Mouse (Mus musculus) liver, postnatal 0 days (tissue): ENCODE measurements around the gene F930015N05Rik. TPM values are rescaled to one million over a fixed set of nuclear protein-coding genes. Genes with fewer than 3 reads are reported as not detected.

ENCODE experiments used
- ATAC-seq: fragments of 200-750 bp; cut with Nextera tagmentation; 2 replicates; pipeline ENCODE4 v1.8.0; 2017; ENCODE audit warnings: mild to moderate bottlenecking, moderate library complexity
- DNase-seq: peaks from one replicate; pipeline ENCODE4 v3.0.0-alpha.2; 2016
- H3K27ac ChIP-seq: fragments of 300-500 bp; sonication (generic); 2 replicates; pipeline ENCODE4 v1.5.1; 2014; ENCODE audit warnings: antibody characterized with exemption, moderate library complexity, mild to moderate bottlenecking, low read depth
- H3K27me3 ChIP-seq: fragments of 300-500 bp; sonication (generic); 2 replicates; pipeline ENCODE4 v1.6.1; 2014; ENCODE audit warnings: low read length, control low read depth, mixed read lengths; ENCODE audit not compliant: insufficient read depth
- H3K36me3 ChIP-seq: fragments of 300-500 bp; sonication (generic); replicated peaks from 2 replicates; pipeline ENCODE4 v1.6.1; 2014; ENCODE audit warnings: mild to moderate bottlenecking, control low read depth, low read length, moderate library complexity, mixed read lengths; ENCODE audit not compliant: insufficient read depth
- H3K4me1 ChIP-seq: fragments of 300-500 bp; sonication (generic); 2 replicates; pipeline ENCODE4 v1.6.1; 2014; ENCODE audit warnings: antibody characterized with exemption, mild to moderate bottlenecking, control low read depth; ENCODE audit not compliant: insufficient read depth
- H3K4me2 ChIP-seq: fragments of 300-500 bp; sonication (generic); 2 replicates; pipeline ENCODE4 v1.6.1; 2014; ENCODE audit warnings: low read depth, mild to moderate bottlenecking, low read length, moderate library complexity, mixed read lengths
- H3K4me3 ChIP-seq: fragments of 300-500 bp; sonication (generic); 2 replicates; pipeline ENCODE4 v1.5.1; 2014; ENCODE audit warnings: low read depth, low read length
- H3K9ac ChIP-seq: fragments of 300-500 bp; sonication (generic); replicated peaks from 2 replicates; pipeline ENCODE4 v1.6.1; 2014; ENCODE audit warnings: mild to moderate bottlenecking, moderate library complexity
- H3K9me3 ChIP-seq: fragments of 300-500 bp; sonication (generic); 2 replicates; pipeline ENCODE4 v1.6.1; 2016; ENCODE audit warnings: mild to moderate bottlenecking, control low read depth, low read length, mixed read lengths
- CTCF ChIP-seq: sonication (generic); IDR thresholded peaks from 2 replicates; pipeline ENCODE4 v1.5.1; 2016; ENCODE audit warnings: antibody characterized with exemption, low read depth
- EP300 ChIP-seq: IDR thresholded peaks from 2 replicates; pipeline ENCODE4 v1.6.1; 2016; ENCODE audit warnings: antibody characterized with exemption, low read depth, mild to moderate bottlenecking
- WGBS: fragments of 180-500 bp; shearing (Covaris S2); extraction: QIAGEN DNeasy Blood & Tissue Kit; methylation state at CpG from one replicate; pipeline ENCODE4 v1.1.7; 2014; ENCODE audit not compliant: insufficient replicate concordance; 5-methylcytosine and 5-hydroxymethylcytosine counted together
- polyA plus RNA-seq: library from polyadenylated mRNA; unstranded; fragments of >200 nt; fragmentation: Nextera tagmentation; extraction: Ambion mirVana; gene quantifications from 2 replicates; pipeline ENCODE4 v1.2.1, GENCODE M21; 2015

Gene F930015N05Rik
- polyA plus RNA-seq, 1 experiment from 2014 or later: 0.08 TPM

DNA sequence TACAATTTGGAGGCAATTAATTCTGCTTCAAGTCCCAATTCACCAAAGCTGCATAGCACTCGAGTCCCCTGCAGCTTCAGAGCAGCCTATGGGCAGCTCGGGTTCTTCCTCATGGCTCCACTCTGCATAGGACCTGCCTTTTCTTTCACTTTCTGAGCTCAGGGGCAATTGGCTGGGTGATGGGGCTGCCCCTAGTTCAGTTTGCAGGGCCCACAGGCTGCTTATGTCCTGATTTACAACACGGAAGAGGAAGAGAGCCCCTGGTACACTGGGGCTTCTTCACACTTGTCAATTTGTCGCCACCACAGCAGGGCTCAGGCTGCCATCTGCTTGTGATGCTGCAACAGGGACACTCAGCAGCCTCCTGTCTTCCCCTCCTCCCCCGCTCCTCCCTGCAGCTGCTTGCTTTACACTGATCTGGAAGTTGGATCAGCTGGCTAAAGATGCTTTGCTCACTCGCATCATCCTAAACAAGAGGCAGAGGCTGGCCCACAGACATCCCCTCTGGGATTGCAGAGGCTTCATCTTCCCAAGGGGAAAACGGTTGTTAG is 40.0 kb downstream of the F930015N05Rik start:
- TF ChIP-seq CTCF (no peak), EP300 (no peak)
- no peaks in the 10 kb centered on the region for H3K27me3 ChIP-seq
- DNase-seq (no peak), ATAC-seq (no peak)
- H3K4me3 ChIP-seq: no peak overlapping the region
- H3K27ac ChIP-seq: no peak overlapping the region
- no peaks in the 10 kb centered on the region for H3K4me1 ChIP-seq
- WGBS: 18% methylated on average over 7 of the region's 7 CpGs
- H3K36me3 ChIP-seq: no peaks in the 10 kb centered on the region
- H3K9ac ChIP-seq: no peak overlapping the region
- H3K4me2 ChIP-seq: peak overlapping the region; percentile 44; the same call in 1 of the 2 replicates
- no peaks in the 10 kb centered on the region for H3K9me3 ChIP-seq

DNA sequence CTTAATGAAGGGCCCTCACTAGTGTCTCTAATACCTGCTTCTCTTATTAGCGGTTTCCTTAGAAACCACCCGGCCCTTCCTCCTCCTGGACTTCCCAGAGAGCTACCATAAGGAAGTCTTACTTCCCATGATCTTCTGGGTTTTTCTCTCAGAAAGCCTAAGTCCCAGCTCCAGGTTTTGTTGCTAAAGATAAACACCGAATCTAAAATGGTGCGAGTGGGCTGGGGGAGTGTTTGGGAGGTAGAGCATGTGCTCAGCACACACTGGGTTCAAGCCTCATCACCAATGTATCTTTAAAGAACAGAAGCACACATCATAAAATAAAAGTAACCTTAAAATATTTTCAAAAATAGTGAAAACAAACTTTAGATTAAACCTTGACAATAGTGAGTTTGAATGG is 50.1 kb downstream of the F930015N05Rik start:
- H3K4me3 ChIP-seq: no peak overlapping the region
- 83% methylated on average over 4 of the region's 4 CpGs for WGBS
- H3K36me3 ChIP-seq: no peaks in the 10 kb centered on the region
- no peaks in the 10 kb centered on the region for H3K27me3 ChIP-seq
- H3K27ac ChIP-seq: no peak overlapping the region
- DNase-seq (no peak), ATAC-seq (no peak)
- no peaks in the 10 kb centered on the region for H3K9me3 ChIP-seq
- no peak for TF ChIP-seq CTCF
- no peak for TF ChIP-seq EP300
- no peak overlapping the region for H3K4me2 ChIP-seq
- H3K4me1 ChIP-seq: no peaks in the 10 kb centered on the region
- H3K9ac ChIP-seq: no peak overlapping the region

Other genes with a start within 250 kb of the F930015N05Rik start
- gene Hs3st3a1, start 1.3 kb downstream of the F930015N05Rik start, polyA plus RNA-seq: 0.12 and 0.18 TPM in 2 replicates